Mouse (Mus musculus) heart, postnatal 14 days (tissue): ENCODE measurements around the gene Ipo9. TPM values are rescaled to one million over a fixed set of nuclear protein-coding genes. Genes with fewer than 3 reads are reported as not detected.

Experiments used
- DNase-seq, 2 experiments: peaks; one replicate each; pipeline ENCODE4 v3.0.0; 2021 to 2022
- intact Hi-C: fragments of 180-260 bp; cut with DNase I; formaldehyde crosslinking; loops from one replicate; pipeline ENCODE4 v1.15.1; 2025
- long read RNA-seq, 2 experiments: library from polyadenylated mRNA; stranded (forward); transcript quantifications; one replicate each; pipeline ENCODE4 v2.0.0; 2021
- total RNA-seq, 2 experiments: library from RNA; stranded (reverse); gene quantifications; 2 replicates each; pipeline ENCODE4 v1.2.3; 2021

Gene Ipo9
- total RNA-seq: 10 to 100 TPM; 43.5 to 47.6 TPM
- long read RNA-seq, experiment 1, full-length matches to known transcripts: 18 of 25 reads
- long read RNA-seq, experiment 1, partial matches to known transcripts: 7 of 25 reads
- long read RNA-seq, experiment 1, other reads (novel, unspliced or antisense): 0 of 25 reads
- long read RNA-seq, experiment 2, full-length matches to known transcripts: 17 of 20 reads
- long read RNA-seq, experiment 2, partial matches to known transcripts: 2 of 20 reads
- long read RNA-seq, experiment 2, other reads (novel, unspliced or antisense): 1 of 20 reads

DNA sequence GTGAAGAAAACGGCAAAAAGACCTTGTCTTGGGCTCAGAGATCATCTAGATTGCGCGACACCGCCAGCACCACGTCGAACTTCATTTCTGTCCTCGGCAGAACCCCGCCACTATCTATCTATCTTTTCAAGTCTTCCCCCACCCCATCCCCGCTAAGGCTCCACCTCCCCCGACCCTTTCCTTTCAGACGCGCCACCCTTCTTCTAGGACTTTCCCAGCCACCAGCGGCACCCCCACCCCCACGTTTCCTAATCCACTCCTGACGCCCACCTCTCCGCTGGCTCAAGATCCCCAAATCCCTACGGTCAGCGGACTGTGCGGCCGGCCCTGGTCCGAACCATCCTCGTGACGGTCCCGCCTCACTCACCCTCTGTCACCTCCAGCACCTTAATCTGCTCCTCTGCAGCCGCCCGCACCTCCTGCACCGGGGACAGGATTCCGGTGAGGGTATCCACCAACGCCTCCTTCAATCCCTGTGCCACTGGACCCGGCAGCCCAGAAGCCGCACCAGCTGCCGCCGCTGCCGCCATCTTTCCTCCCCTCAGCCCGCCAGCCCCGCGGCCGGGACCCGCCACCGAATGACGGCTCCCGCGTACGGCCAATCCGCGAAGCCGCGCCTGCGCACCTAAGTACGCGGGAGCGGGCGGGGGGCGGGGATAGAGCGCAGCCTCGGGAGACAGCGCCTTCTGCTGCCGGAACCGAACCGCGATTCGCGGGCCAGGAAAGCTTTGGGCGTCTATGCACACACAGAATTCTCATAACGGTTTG lies at the start of gene Ipo9:
Gene Ipo9, minus strand, starts transcription at position 599 of the 768 bp plus-strand sequence.
- intact Hi-C loops: loop anchor here (5.0 kb wide), 2 partner anchors 33 to 48 kb away; no protein-coding TSS in a partner anchor
- DNase-seq: peak; percentile 94 to 96

DNA sequence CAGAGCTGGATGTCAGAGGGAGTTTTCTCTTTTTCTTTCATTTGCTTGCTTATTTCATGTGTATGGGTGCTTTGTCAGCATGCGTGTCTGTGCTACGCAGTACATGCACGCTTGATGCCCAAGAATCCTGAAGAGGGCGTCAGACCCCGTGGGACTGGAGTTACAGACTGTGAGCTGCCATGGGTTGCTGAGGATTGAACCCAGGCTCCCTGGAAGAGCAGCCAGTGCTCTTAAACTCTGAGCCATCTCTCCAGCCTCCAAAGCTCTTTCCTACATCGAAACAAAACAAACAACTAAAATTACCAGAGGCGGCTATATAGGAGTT lies 45.2 kb upstream of the Ipo9 start:
- intact Hi-C loops: no loop called here
- DNase-seq: no peak

- intact Hi-C loops: no loop called here
Observed at GRCm38 (mm10) chr1:135474861-135475570, 44.7 kb upstream of the Ipo9 start.

GRCm38 (mm10) chr1:135472536-135472935 lies 42.2 kb upstream of the Ipo9 start:
- DNase-seq: no peak
- intact Hi-C loops: no loop called here

More at GRCm38 (mm10) chr1:135474861-135475570, 44.7 kb upstream of the Ipo9 start:
- no peak for DNase-seq

- no peak for DNase-seq
- intact Hi-C loops: no loop called here
Observed at GRCm38 (mm10) chr1:135471742-135472141, 41.4 kb upstream of the Ipo9 start.

- no peak for DNase-seq
- intact Hi-C loops: no loop called here
Observed at GRCm38 (mm10) chr1:135470546-135470945, 40.2 kb upstream of the Ipo9 start.

- DNase-seq: no peak
- intact Hi-C loops: no loop called here
Observed at GRCm38 (mm10) chr1:135467462-135467861, 37.2 kb upstream of the Ipo9 start.

DNA sequence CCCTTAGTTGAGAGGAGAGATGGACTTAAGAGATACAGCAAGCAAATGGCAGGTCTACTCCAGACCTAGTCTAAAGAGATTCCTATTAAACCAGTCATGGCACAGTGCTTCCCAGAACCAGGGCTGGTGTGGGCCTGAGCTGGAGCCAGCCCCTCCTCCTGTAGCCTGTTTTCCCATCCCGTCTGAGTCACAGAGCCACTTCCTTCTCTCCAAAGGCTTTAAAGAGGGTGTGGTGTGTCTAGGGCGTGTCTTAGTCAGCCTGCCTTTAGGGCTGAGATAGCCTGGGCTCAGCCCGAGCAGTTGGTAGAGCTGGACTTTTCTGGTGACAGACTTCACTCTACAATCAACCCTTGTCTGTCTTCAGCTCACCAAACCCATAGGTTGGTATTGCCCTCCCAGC lies 36.6 kb upstream of the Ipo9 start:
- intact Hi-C loops: no loop called here
- peak; percentile 23 to 31 for DNase-seq

DNA sequence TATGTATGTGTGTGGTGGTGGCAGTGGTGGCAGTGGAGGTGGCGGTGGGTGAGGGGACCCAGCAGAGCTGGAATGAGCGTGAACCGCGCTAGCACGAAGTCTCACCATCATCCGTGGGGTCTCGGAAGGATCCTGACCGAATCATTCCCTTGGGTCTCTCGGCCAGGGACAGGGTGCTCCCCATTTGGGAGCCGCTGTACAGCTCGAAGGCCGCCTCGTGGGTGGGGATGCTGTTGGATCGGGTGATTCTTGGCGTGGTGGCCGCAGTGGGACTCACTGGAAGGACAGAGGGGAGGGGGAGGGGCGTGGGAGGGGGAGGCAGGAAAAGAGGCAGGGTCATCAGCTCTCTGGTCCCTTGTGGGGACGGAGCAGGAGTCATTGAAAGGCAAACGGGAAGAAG lies 35.4 kb upstream of the Ipo9 start:
- no peak for DNase-seq
- intact Hi-C loops: no loop called here

DNA sequence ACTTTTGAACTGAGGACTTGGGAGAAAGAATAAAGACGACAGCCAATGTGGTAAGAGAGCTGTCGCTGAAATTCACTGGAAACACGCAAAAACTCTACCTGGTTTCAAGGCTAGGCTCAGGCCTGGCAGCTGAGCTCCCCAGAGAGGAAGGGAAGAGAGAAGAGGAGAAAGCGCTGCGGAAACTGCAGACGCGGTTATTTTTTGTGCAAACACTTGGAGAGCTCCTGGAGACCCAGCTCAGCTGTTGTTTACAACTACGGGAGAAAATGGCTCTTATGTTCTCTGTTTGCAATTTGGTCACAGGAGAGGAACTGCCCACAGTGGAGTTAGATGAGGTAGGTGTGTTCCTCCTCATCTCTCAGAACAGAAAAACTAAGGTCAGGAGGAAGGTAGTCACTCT lies 32.4 kb upstream of the Ipo9 start:
- no peak for DNase-seq
- intact Hi-C loops: loop anchor here (1.0 to 2.0 kb wide), 2 partner anchors 78 to 206 kb away; no protein-coding TSS in a partner anchor

DNA sequence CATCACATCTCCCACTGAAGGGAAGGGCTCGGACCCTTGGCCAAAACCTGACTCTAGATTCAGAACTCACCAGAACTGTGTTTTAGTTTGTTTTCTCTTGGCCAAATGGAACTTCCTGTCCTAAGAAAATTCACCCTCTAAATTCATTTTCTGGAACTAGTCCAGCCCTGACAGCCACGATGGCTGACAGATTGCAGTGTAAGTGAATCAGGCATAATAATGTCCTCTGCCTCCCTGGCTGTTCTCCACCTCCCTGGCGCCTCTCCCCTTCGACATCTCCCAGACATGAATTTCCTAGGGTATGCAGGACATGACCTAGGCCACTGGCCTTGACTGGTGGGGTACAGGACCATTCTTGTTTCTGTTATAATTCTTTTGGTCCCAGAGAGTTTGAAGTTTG lies 32.0 kb upstream of the Ipo9 start:
- intact Hi-C loops: loop anchor here (1.0 to 2.0 kb wide), 2 partner anchors 78 to 206 kb away; no protein-coding TSS in a partner anchor
- peak; percentile 43 to 48 for DNase-seq

- DNase-seq: peak; percentile 78 to 88
- intact Hi-C loops: loop anchor here (1.0 kb wide), 1 partner anchor 238 kb away; no protein-coding TSS in a partner anchor
Observed at GRCm38 (mm10) chr1:135461097-135461730, 30.9 kb upstream of the Ipo9 start.

- no peak for DNase-seq
- intact Hi-C loops: no loop called here
Observed at GRCm38 (mm10) chr1:135460521-135460920, 30.2 kb upstream of the Ipo9 start.

- intact Hi-C loops: no loop called here
- peak in 1 of 2 experiments; percentile 26 for DNase-seq
Observed at GRCm38 (mm10) chr1:135457860-135458259, 27.6 kb upstream of the Ipo9 start.

DNA sequence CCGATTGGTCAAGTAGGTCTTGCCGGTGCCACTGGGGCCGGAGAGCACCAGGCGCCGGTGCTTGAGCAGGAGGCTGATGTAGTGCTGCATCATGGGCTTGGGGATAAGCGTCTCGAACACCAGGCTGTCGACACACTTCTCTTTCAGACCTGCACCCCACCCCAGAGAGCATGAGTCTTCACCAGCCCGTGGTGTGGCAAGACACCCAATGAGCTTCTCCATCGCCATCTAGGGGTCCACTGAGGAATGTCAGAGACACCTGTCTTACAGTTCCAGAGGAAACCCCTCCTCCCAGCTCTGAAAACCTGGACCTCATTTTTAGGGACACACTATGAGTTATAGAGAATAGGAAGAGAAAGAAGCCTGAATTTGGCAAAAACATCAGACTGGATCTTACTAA lies 22.0 kb upstream of the Ipo9 start:
- DNase-seq: peak in 1 of 2 experiments; percentile 37
- intact Hi-C loops: no loop called here

DNA sequence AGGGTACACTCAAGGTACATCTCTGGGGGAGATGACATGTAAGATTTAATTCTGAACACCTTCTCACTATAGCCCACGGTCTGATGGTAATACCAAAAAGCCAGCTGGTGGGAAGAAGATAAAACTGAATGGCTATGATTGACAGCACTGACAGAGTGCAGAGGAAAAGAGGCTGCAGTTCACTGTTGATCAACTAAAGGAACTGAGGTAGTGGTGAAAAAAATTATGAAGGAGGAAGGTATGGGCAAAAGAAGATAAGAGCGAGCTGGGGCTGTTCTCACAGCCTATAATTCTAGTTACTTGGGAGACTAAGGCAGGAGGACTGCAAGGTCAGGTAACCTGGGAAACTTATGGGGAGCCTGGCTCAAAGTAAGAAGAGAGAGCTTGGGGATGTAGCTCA lies 21.1 kb upstream of the Ipo9 start:
- intact Hi-C loops: no loop called here
- no peak for DNase-seq

DNA sequence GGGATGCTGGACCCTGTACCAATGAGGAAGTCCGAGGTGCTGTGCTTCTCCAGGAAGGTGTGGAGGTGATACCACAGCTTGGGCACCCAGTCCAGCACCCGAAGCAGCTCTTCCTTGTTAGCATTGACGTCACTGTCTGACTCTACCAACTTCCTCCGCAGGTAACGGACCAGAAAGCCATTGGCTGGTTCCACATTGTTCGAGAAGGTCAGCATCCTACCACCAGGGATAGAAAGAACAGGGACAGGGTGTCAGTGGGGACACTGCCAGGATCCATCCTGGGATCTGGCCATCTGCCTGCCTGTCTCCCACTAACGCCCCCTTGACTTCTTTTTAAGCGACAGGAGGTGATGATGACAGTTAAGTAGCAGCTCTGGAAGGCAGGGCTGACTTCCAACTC lies 19.6 kb upstream of the Ipo9 start:
- intact Hi-C loops: no loop called here
- no peak for DNase-seq

- DNase-seq: no peak
- intact Hi-C loops: no loop called here
Observed at GRCm38 (mm10) chr1:135448940-135449339, 18.6 kb upstream of the Ipo9 start.

- DNase-seq: no peak
- intact Hi-C loops: no loop called here
Observed at GRCm38 (mm10) chr1:135443506-135443905, 13.2 kb upstream of the Ipo9 start.

- intact Hi-C loops: no loop called here
- DNase-seq: no peak
Observed at GRCm38 (mm10) chr1:135441861-135442260, 11.6 kb upstream of the Ipo9 start.

DNA sequence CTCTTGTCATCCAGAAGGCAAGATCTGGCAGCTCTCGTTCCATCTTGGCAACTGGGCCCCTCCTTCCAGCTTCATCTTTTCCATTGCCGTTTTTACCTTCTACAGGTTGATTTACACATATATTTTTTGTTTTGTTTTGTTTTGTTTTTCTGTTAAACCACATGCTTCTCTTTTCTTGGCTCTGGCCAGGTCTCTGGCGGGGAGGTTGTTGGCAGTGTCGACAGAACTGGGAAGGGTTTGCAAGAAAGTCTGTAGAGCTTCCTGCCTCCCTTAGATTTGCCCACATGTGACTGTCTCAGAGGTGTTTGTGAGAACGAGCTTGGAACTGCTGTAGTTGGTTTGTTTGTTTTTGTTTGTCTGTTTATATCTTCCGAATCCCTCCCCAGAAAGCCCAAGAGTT lies 10.7 kb upstream of the Ipo9 start:
- intact Hi-C loops: no loop called here
- DNase-seq: no peak
